Mouse (Mus musculus): ENCODE results near the gene Pla2g2d. TPM values are rescaled to one million over a fixed set of nuclear protein-coding genes. Genes with fewer than 3 reads are reported as not detected.

Gene Pla2g2d
- total RNA-seq, 1 experiment from 2014 or later = not detected

- ATAC-seq (ENCODE audit: extremely low read depth, insufficient number of reproducible peaks, low FRiP score, poor library complexity, severe bottlenecking) = no peak
These were observed 2.2 kb downstream of the Pla2g2d start for GRCm38 (mm10) chr4:138777417-138778407.

- no peak for ATAC-seq (ENCODE audit: extremely low read depth, insufficient number of reproducible peaks, low FRiP score, poor library complexity, severe bottlenecking)
These were observed 4.8 kb downstream of the Pla2g2d start for GRCm38 (mm10) chr4:138780300-138780699.

GRCm38 (mm10) chr4:138782098-138782497 is 6.6 kb downstream of the Pla2g2d start:
- no peak for ATAC-seq (ENCODE audit: extremely low read depth, insufficient number of reproducible peaks, low FRiP score, poor library complexity, severe bottlenecking)

- ATAC-seq (ENCODE audit: extremely low read depth, insufficient number of reproducible peaks, low FRiP score, poor library complexity, severe bottlenecking) = no peak
These were observed 10.2 kb downstream of the Pla2g2d start for GRCm38 (mm10) chr4:138785721-138786120.

- no peak for ATAC-seq (ENCODE audit: extremely low read depth, insufficient number of reproducible peaks, low FRiP score, poor library complexity, severe bottlenecking)
These were observed 10.6 kb downstream of the Pla2g2d start for GRCm38 (mm10) chr4:138786141-138786540.

DNA sequence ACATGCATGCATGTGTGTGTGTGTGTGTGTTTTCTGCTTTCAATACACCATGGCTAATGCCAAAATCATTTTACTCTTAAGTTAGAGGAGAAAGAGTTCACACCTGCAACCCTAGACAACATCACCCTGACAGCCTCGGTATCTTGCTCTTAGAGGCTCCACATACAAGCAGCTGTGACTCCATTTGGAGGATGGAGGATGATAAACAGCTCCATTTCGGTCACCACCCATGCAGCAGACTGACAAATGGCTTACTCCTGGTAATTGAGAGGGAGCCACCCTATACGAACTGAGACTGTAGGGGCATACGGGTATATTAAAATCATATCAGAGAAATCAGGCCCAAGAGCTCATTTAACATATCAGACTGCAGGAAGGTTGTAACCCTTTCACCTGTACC is 12.8 kb downstream of the Pla2g2d start:
- no peak for ATAC-seq (ENCODE audit: extremely low read depth, insufficient number of reproducible peaks, low FRiP score, poor library complexity, severe bottlenecking)

GRCm38 (mm10) chr4:138791452-138791851 is 15.9 kb downstream of the Pla2g2d start:
- ATAC-seq (ENCODE audit: extremely low read depth, insufficient number of reproducible peaks, low FRiP score, poor library complexity, severe bottlenecking) = no peak

DNA sequence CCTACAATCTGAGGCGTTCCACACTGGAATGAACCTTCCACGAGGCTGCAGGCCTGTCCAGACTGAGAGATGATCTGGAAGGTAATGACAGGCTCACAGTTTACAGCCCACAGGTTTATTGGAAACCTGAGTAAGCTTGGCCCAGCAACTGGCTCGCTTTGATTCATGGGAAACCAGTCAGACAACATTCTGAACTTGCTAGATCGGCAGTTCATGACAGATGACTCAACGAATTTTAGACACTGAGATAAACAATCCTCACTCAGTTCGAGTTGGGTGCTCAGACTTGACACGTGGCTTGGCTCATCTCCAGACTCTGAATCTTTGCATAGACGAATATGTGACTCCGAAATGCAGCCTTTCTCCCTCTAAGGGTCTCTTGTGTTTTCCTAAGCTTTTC is 17.1 kb downstream of the Pla2g2d start:
- no peak for ATAC-seq (ENCODE audit: extremely low read depth, insufficient number of reproducible peaks, low FRiP score, poor library complexity, severe bottlenecking)

DNA sequence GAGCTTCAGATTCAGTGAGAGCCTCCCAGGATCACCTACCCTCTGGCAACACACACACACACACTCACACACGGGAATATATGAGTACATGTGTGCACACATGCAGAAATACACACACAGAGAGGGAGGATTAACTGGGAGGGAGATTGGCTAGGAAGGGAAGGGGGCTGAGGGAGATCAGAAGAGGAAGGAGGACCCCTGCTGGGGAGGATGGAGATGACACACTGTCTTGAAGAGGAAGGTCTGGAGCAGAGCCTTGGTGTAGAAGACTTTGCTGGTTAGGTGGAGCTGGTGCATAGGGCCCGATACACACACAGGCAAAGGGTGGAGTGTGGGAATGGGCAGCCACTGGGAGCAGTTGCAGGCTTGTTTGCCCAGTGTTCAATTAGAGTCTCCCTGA is 17.7 kb downstream of the Pla2g2d start:
- ATAC-seq (ENCODE audit: extremely low read depth, insufficient number of reproducible peaks, low FRiP score, poor library complexity, severe bottlenecking) = no peak

DNA sequence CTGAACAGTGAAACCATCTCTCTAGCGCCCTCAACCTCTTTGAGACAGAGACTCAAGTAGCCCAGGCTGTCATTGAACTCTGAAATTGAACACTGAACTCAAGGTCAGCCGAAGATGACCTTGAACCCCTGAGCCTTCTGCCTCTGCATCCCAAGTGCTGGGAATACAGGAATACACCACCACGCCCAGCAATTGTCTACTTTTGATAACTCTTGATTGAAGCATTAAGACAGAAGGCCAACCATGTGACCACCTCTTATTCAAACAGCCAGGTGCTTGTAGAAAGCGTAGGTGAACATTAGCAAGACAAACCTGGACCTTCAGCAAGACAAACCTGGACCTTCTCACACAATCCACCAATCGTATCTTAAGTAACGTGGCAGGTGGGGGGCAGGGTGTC is 18.8 kb downstream of the Pla2g2d start:
- no peak for ATAC-seq (ENCODE audit: extremely low read depth, insufficient number of reproducible peaks, low FRiP score, poor library complexity, severe bottlenecking)

DNA sequence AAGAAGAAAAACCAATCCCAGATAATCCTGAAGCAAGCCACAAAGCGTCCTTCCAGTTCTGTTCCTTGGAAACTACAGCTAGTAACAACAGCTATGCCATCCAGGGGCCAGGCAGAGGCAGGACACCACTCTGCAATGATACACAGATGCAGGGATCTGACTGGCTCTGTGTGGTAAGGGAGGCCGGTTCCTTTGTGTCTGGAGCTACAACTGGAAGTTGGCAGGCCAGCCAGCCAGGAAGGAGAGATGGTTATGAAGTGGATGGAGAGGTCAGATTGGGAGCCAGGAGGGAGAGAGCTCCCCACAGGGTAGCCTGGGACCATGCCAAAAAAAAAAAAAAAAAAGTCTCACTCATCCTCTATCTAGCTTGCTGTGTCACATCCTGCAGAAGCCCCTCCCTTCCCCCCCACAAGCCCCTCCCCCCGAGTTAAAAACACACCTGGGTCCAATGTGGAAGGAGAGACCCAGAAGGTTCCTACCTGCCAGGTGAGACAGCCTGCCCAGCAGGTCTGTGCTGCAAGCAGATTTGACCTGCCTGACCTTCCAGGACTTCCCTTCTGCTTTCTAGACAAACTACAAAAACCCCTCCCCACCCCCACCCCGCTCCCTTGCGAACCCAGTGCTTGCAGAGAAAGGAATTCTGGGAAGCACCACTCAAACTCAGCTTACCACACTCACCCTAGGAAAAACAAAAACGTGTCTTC is 21.1 kb downstream of the Pla2g2d start:
- ATAC-seq (ENCODE audit: extremely low read depth, insufficient number of reproducible peaks, low FRiP score, poor library complexity, severe bottlenecking) = no peak

DNA sequence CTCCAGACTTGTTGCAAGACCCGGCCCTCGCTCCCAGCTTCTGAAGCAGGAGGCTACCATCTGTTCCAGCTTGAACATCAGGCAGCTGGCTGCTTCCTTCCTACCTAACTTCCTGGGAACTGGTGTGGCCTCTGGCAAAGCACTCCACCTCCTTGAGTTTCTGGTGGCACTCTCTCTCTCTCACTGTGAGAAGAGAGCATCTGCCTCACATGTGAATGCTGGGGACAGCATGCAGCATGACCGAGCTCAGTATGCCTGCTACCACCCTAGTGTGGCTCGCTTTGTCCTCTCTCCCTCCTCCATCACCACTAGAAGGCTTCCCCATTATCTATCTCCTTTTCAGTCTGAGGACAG is 21.7 kb downstream of the Pla2g2d start:
- no peak for ATAC-seq (ENCODE audit: extremely low read depth, insufficient number of reproducible peaks, low FRiP score, poor library complexity, severe bottlenecking)

GRCm38 (mm10) chr4:138800134-138800744 is 24.7 kb downstream of the Pla2g2d start:
- ATAC-seq (ENCODE audit: extremely low read depth, insufficient number of reproducible peaks, low FRiP score, poor library complexity, severe bottlenecking) = no peak

- no peak for ATAC-seq (ENCODE audit: extremely low read depth, insufficient number of reproducible peaks, low FRiP score, poor library complexity, severe bottlenecking)
These were observed 26.1 kb downstream of the Pla2g2d start for GRCm38 (mm10) chr4:138801631-138802030.

DNA sequence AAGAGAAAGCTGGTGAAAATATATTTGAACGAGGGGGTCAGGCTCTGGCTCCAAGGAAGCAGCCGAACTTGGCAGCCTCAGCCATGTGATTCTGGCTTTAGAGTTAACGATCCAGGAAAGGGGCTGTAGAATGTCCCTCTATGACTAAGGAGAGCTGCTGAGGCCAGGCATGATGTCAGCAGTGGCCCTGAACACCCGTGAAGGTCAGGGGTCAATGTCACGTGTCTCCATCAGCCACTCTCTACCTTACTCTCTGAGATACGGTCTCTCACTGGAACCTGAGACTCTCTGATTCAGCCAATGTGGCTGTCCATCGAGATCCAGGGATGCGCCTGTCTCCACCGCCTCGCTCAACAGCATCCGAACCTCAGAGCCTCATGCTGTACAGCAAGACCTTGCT is 27.4 kb downstream of the Pla2g2d start:
- ATAC-seq (ENCODE audit: extremely low read depth, insufficient number of reproducible peaks, low FRiP score, poor library complexity, severe bottlenecking) = no peak

- ATAC-seq (ENCODE audit: extremely low read depth, insufficient number of reproducible peaks, low FRiP score, poor library complexity, severe bottlenecking) = no peak
These were observed 29.7 kb downstream of the Pla2g2d start for GRCm38 (mm10) chr4:138805248-138805647.

- no peak for ATAC-seq (ENCODE audit: extremely low read depth, insufficient number of reproducible peaks, low FRiP score, poor library complexity, severe bottlenecking)
These were observed 30.6 kb downstream of the Pla2g2d start for GRCm38 (mm10) chr4:138806160-138806559.

- ATAC-seq (ENCODE audit: extremely low read depth, insufficient number of reproducible peaks, low FRiP score, poor library complexity, severe bottlenecking) = no peak
These were observed 31.5 kb downstream of the Pla2g2d start for GRCm38 (mm10) chr4:138806920-138807541.

DNA sequence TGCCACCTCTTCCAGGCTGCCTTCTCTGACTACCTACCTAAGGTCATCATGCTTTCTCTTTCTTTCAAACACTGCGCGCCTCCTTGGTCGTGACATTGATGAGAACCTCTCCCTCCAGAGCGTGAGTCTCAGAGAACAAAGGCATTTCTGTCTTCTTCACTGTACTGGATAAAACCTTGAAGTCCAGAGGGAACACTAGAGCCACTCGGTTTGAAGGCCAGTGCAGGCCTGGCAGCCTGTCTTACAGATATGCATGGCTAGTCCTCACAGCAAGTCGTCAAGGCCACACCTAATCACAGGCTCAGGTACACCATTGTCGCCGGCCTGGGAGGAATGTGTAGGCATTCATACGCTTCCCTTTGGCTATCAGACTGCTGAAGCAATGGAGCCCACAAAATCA is 40.6 kb downstream of the Pla2g2d start:
- ATAC-seq (ENCODE audit: extremely low read depth, insufficient number of reproducible peaks, low FRiP score, poor library complexity, severe bottlenecking) = no peak
